Mouse (Mus musculus): ENCODE data around the gene Pkd1l2. TPM values are rescaled to one million over a fixed set of nuclear protein-coding genes. Genes with fewer than 3 reads are reported as not detected.

Gene Pkd1l2
- total RNA-seq, 2 experiments from 2014 or later, result 0.04 TPM

DNA sequence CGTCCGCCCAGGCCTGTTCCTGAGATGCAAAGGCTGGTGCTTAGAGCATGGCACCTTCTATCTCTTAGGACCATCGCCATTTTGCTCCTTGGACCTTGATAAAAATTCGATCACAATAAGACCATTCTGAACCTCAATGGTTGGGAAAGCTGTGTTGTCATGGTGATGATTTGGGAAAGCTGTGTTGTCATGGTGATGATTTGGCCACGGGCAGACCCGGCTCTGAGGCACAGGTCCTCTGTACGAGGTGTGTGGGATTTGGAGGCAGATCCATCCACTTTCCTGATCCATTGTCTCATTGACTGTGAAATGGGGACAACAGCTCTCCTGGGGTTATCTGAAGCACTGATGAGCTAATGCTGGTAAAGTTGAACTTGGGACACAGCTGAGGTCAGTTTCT is 42.4 kb downstream of the Pkd1l2 start:
- no peak for ATAC-seq (ENCODE audit: poor library complexity, severe bottlenecking)

DNA sequence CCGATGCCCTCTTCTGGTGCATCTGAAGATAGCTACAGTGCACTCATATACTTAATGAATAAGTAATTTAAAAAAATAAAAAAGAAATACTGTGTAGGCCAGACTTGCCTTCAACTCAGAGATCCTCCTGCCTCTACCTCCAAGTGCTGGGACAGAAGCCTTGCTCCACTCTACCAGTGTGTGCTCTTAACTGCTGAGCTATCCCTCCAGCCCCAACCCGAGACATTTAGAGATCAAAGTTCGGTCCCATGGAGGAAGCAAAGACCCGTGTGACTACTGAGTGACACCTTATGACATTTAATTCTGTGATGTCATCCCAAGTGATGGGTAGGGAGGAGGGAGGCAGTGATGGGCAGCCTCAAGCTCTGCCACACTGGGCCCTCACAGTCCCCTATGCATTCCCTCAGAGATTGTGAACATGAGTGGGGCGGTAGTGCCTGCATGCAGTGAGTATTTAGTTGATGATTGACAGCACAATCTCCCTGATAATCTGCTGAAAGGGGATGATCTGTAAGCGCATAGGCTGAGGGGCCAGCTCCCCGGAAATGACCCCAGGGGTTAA is 44.8 kb downstream of the Pkd1l2 start:
- ATAC-seq (ENCODE audit: poor library complexity, severe bottlenecking), result no peak

DNA sequence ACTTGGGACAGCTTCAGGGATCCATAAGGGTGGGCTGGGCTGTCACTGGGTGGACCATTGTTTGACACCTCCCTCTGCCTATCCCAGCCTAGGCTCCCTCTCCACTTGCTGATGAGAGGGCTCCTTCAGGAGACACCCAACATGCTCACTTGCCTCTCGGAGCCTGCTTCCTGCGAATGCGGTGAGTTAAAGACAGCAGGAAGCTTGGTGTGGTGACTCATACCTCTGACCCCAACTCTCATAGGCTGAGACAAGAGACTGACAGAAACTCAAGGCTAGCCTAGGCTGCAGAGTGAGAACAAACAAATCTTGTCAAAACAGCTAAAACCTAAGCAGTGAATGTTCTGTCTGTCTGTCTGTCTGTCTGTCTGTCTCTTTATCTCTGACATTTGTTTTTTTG is 48.9 kb downstream of the Pkd1l2 start:
- ATAC-seq (ENCODE audit: poor library complexity, severe bottlenecking), result peak; percentile 80

- no peak for ATAC-seq (ENCODE audit: poor library complexity, severe bottlenecking)
Measured at GRCm38 (mm10) chr8:117032609-117033008, 49.6 kb downstream of the Pkd1l2 start.

GRCm38 (mm10) chr8:117031476-117031875 is 50.8 kb downstream of the Pkd1l2 start:
- no peak for ATAC-seq (ENCODE audit: poor library complexity, severe bottlenecking)

DNA sequence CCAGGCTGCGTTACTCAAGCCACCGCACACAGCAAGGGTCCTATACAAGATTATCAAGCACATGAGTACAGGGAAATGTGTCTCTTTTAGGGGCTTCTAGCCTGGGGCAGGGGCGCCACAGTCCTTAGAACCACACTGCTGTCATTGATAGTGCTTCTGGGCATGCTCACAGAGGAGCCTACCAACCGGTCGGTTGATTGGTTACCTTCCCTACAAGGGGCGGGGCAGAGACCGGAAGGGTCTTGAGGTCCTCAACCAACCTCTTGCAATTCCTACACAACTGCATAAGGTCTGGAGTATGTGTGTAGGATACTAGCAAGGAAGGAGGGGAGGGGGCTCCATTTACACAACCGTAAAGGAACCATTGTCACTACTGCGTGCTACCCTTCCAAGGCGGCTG is 53.6 kb downstream of the Pkd1l2 start:
- ATAC-seq (ENCODE audit: poor library complexity, severe bottlenecking), result no peak

DNA sequence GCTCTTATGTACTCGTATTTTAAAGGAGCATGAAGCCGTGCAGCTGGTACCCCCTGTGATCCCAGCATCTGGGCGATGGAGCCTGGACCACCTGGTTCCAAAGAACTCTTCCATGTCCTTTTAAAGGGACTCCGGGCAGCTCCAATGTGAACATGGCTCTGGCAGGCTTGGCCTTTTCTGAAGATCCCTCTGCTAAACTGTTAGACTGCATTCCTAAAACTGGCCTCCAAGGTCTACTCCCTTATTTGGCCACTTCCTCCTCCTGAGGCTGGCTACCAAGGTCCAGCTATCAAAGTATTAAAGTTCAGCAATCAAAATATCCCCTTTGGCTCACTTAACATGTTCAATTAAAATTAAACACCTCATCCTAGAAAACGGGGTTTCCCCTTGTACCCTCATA is 54.6 kb downstream of the Pkd1l2 start:
- no peak for ATAC-seq (ENCODE audit: poor library complexity, severe bottlenecking)

- no peak for ATAC-seq (ENCODE audit: poor library complexity, severe bottlenecking)
Measured at GRCm38 (mm10) chr8:117022297-117022993, 59.8 kb downstream of the Pkd1l2 start.

DNA sequence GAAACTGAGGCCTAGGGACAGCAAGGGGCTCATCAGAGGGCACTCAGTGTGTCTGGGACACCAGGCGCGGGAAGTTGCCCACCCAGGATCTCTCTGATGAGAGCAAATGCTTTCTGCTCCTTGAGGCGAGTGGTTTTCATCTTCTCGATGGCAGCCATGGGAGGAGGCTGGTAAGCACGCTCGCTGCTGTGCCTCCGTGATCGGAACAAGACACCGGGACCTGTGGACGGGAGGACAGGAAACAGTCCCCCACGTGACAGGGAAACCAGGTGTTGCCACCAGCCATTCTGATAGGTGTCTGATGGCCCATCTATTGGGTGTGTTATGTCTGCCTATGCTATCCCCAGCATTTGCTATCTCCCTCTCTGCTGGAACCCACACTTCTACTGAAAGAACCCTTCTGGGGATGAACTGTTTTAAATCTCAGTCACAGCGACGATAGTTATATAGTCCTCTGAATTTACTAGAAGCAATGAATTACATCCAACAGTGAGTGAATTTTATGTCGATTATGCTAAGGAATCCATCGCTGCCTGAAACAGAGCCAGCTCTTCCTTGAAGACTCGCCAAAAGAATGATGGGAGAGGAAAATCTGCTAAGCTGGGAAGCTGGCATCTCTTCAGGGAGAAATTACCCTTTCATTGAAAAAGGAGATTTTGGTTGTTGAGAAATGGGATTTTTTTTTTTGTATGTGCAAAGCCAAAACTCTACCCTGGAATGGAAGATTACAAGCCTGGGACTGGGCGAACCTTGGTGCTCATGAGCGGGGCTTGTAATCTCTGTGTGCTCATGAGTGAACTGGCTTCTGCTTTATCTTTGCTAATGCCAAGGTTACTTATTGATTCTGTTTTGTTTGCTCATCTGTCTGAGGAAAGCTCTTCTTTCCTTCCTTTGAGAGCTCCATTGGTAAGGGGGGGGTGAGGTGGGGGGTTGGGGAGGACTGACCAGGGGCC is 62.6 kb downstream of the Pkd1l2 start:
- ATAC-seq (ENCODE audit: poor library complexity, severe bottlenecking), result no peak

DNA sequence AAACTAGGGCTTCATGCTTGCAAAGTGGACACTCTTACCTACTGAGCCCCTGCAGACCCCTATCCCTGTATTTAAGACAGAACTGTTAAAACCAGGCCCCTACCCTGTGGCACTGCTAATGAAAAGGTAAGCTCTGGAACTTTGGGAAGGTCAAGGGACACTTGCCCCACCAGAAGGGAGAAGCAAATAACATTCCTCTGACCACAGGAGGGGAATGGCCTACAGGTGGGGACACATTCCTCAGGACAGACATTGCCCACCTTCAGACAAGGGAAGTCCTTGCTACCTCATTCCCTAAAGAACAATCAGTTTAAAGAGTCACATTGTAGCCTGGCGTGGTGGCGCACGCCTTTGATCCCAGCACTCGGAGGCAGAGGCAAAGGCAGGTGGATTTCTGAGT is 64.4 kb downstream of the Pkd1l2 start:
- ATAC-seq (ENCODE audit: poor library complexity, severe bottlenecking), result no peak

- no peak for ATAC-seq (ENCODE audit: poor library complexity, severe bottlenecking)
Measured at GRCm38 (mm10) chr8:117017006-117017405, 65.2 kb downstream of the Pkd1l2 start.

- ATAC-seq (ENCODE audit: poor library complexity, severe bottlenecking), result no peak
Measured at GRCm38 (mm10) chr8:117015670-117016069, 66.6 kb downstream of the Pkd1l2 start.

GRCm38 (mm10) chr8:117011366-117011765 is 70.9 kb downstream of the Pkd1l2 start:
- ATAC-seq (ENCODE audit: poor library complexity, severe bottlenecking), result no peak

GRCm38 (mm10) chr8:116994016-116994716 is 88.1 kb downstream of the Pkd1l2 start:
- ATAC-seq (ENCODE audit: poor library complexity, severe bottlenecking), result no peak

GRCm38 (mm10) chr8:116993095-116993867 is 89.0 kb downstream of the Pkd1l2 start, which contains the start of gene Gcsh:
Gene Gcsh, minus strand, starts transcription at chr8:116993537.
- peak; percentile 98 for ATAC-seq (ENCODE audit: poor library complexity, severe bottlenecking)

- no peak for ATAC-seq (ENCODE audit: poor library complexity, severe bottlenecking)
Measured at GRCm38 (mm10) chr8:116992176-116992971, 89.9 kb downstream of the Pkd1l2 start.

DNA sequence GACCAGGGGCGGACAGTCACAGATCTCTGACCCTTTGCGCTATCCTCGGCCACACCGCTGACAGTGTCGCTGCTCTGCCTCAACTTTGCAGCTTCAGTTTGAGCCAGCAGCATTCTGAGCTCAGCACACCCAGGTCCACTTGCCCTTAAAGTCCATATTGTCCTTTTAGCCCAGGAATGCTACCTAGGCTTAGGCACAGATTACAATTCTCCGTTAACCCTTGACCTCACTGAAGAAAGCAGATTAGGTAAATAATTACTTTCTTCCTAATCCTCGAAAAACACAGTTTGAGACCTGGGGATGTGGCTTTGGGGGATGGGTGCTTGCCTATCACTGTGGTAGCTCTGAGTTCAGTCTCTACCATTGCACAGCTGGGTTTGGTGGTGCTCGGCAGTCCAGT is 91.0 kb downstream of the Pkd1l2 start:
- ATAC-seq (ENCODE audit: poor library complexity, severe bottlenecking), result no peak

- no peak for ATAC-seq (ENCODE audit: poor library complexity, severe bottlenecking)
Measured at GRCm38 (mm10) chr8:116989842-116990241, 92.4 kb downstream of the Pkd1l2 start.

- ATAC-seq (ENCODE audit: poor library complexity, severe bottlenecking), result peak; percentile 39
Measured at GRCm38 (mm10) chr8:116980117-116980516, 102.1 kb downstream of the Pkd1l2 start.

Data from megakaryocyte, adult 5-6 weeks (primary cell).